In genomic region chrX:48453736-48454494, GRCm38 (mm10) we compare ENCODE assay signal across 8 mouse cellular contexts. TPM values are rescaled to one million over a fixed set of nuclear protein-coding genes. Genes with fewer than 3 reads are reported as not detected.
DNase-seq lines count a peak whose midpoint lies in the region; ATAC-seq and TF ChIP-seq lines count a peak whose summit lies in the region.

No protein-coding gene starts in this region.

- H3K27ac ChIP-seq in MEL (ENCODE audit: control insufficient read depth, low read depth, low read length), result peak overlapping the region; percentile 42; the same call in 1 of the 2 replicates
- H3K27ac ChIP-seq in bone marrow, adult 2 months (ENCODE audit: control insufficient read depth, insufficient read depth, low read depth, low read length, poor library complexity), result peak overlapping the region; percentile 97
- H3K27ac ChIP-seq in hindbrain, embryonic 12.5 days, result no peak overlapping the region
- no peak overlapping the region for H3K27ac ChIP-seq in limb, embryonic 12.5 days
- no peak overlapping the region for H3K27ac ChIP-seq in midbrain, embryonic 13.5 days

- TF ChIP-seq CTCF in MEL (IDR thresholded peaks at IDR 0.05 in 2 of 3, conservative IDR thresholded peaks at IDR 0.05 in 1 of 3; ENCODE audit: control insufficient read depth in 1 of 3, insufficient read depth in 1 of 3, low read depth in 2 of 3, low read length in 3 of 3, poor library complexity in 1 of 3, severe bottlenecking in 1 of 3), result peak in 1 of 3 experiments; percentile 4; a peak in 2 of 6 replicates
- TF ChIP-seq CTCF in bone marrow, adult 2 months (IDR thresholded peaks at IDR 0.05; ENCODE audit: control insufficient read depth, insufficient read depth, low read length), result no peak

- no peak; a peak in 1 of 4 replicates for TF ChIP-seq EP300 in MEL (IDR thresholded peaks at IDR 0.05; ENCODE audit: low read depth in 1 of 2, low read length in 2 of 2)

- peaks cover 0 to 8% of the 10 kb centered on the region in 2 experiments; a peak in 2 of 4 replicates for H3K36me3 ChIP-seq in MEL (ENCODE audit: control insufficient read depth in 1 of 2, insufficient read depth in 2 of 2, low read length in 2 of 2)
- no peaks in the 10 kb centered on the region for H3K36me3 ChIP-seq in hindbrain, embryonic 12.5 days
- H3K36me3 ChIP-seq in limb, embryonic 12.5 days, result no peaks in the 10 kb centered on the region
- no peaks in the 10 kb centered on the region for H3K36me3 ChIP-seq in midbrain, embryonic 13.5 days

- no peaks in the 10 kb centered on the region for H3K9me3 ChIP-seq in MEL (replicated peaks; ENCODE audit: insufficient read depth, low read length)
- 0 out of 2 replicates have a peak, but pooled peaks cover 3% of the 10 kb centered on the region for H3K9me3 ChIP-seq in hindbrain, embryonic 12.5 days (replicated peaks)
- no peaks in the 10 kb centered on the region for H3K9me3 ChIP-seq in limb, embryonic 12.5 days
- no peaks in the 10 kb centered on the region; the same call in 1 of the 2 replicates for H3K9me3 ChIP-seq in midbrain, embryonic 13.5 days

- no peaks in the 10 kb centered on the region for H3K27me3 ChIP-seq in MEL (ENCODE audit: control insufficient read depth in 1 of 2, insufficient read depth in 2 of 2, low read length in 2 of 2)
- H3K27me3 ChIP-seq in hindbrain, embryonic 12.5 days, result peaks cover 48% of the 10 kb centered on the region
- H3K27me3 ChIP-seq in limb, embryonic 12.5 days, result peaks cover 48% of the 10 kb centered on the region
- peaks cover 53% of the 10 kb centered on the region for H3K27me3 ChIP-seq in midbrain, embryonic 13.5 days

- peak; percentile 35; the same call in 1 of the 2 replicates for ATAC-seq in hindbrain, embryonic 12.5 days (ENCODE audit: low FRiP score)
- peak; percentile 81 for ATAC-seq in limb, embryonic 12.5 days (ENCODE audit: insufficient number of reproducible peaks, insufficient read depth, low FRiP score, low TSS enrichment, low read depth)
- peak; percentile 67 for ATAC-seq in midbrain, embryonic 13.5 days

- no peak for TF ChIP-seq RAD21 in MEL (IDR thresholded peaks at IDR 0.05; ENCODE audit: low read depth, low read length)

- peak; percentile 37 to 45; a peak in 2 of 4 replicates for TF ChIP-seq POLR2A in MEL (IDR thresholded peaks at IDR 0.05; ENCODE audit: control insufficient read depth in 1 of 2, insufficient read depth in 1 of 2, low read depth in 1 of 2, low read length in 2 of 2, poor library complexity in 1 of 2)
- peak; percentile 83 for TF ChIP-seq POLR2A in bone marrow, adult 2 months (IDR thresholded peaks at IDR 0.05; ENCODE audit: borderline replicate concordance, control insufficient read depth, low read depth, low read length)

- H3K79me2 ChIP-seq in MEL (ENCODE audit: control insufficient read depth, insufficient read depth, low read length, poor library complexity), result peaks cover 26% of the 10 kb centered on the region

- peak overlapping the region; percentile 89 to 91 for H3K4me3 ChIP-seq in MEL (ENCODE audit: control insufficient read depth in 1 of 2, insufficient read depth in 1 of 2, low read depth in 2 of 2, low read length in 2 of 2)
- H3K4me3 ChIP-seq in bone marrow, adult 2 months (replicated peaks; ENCODE audit: control insufficient read depth, low read depth, low read length), result peak overlapping the region; percentile 92
- peak overlapping the region; percentile 39 for H3K4me3 ChIP-seq in hindbrain, embryonic 12.5 days
- peak overlapping the region; percentile 46 for H3K4me3 ChIP-seq in limb, embryonic 12.5 days (replicated peaks)
- peak overlapping the region; percentile 38 for H3K4me3 ChIP-seq in midbrain, embryonic 13.5 days (replicated peaks)

- H3K9ac ChIP-seq in MEL (ENCODE audit: control insufficient read depth, low read depth, low read length, poor library complexity, severe bottlenecking), result peak overlapping the region; percentile 94
- peak overlapping the region; percentile 13; the same call in 1 of the 2 replicates for H3K9ac ChIP-seq in hindbrain, embryonic 12.5 days
- peak overlapping the region; percentile 54 for H3K9ac ChIP-seq in limb, embryonic 12.5 days (replicated peaks)
- no peak overlapping the region for H3K9ac ChIP-seq in midbrain, embryonic 13.5 days (replicated peaks)

- peak; percentile 85 for DNase-seq in MEL (ENCODE audit: low read depth, low spot score)
- DNase-seq in forelimb bud, embryonic 11.5 days (ENCODE audit: low read depth, low spot score), result peak; percentile 17
- DNase-seq in spleen, postnatal 4 days (ENCODE audit: low spot score in 2 of 2), result peak; percentile 74 to 87
- DNase-seq in cerebellum, adult 9-10 months, result no peak

- peak overlapping the region; percentile 49 for H3K4me2 ChIP-seq in hindbrain, embryonic 12.5 days (replicated peaks)
- peak overlapping the region; percentile 52 for H3K4me2 ChIP-seq in limb, embryonic 12.5 days
- peak overlapping the region; percentile 50 for H3K4me2 ChIP-seq in midbrain, embryonic 13.5 days (replicated peaks)

- peaks cover 0 to 14% of the 10 kb centered on the region in 2 experiments; a peak in 2 of 4 replicates for H3K4me1 ChIP-seq in MEL (ENCODE audit: control insufficient read depth in 1 of 2, insufficient read depth in 2 of 2, low read length in 2 of 2)
- no peaks in the 10 kb centered on the region for H3K4me1 ChIP-seq in bone marrow, adult 2 months (ENCODE audit: control insufficient read depth, insufficient read depth, low read length)
- H3K4me1 ChIP-seq in hindbrain, embryonic 12.5 days, result no peaks in the 10 kb centered on the region
- no peaks in the 10 kb centered on the region for H3K4me1 ChIP-seq in limb, embryonic 12.5 days (replicated peaks)
- H3K4me1 ChIP-seq in midbrain, embryonic 13.5 days (replicated peaks), result peaks cover 8% of the 10 kb centered on the region; the same call in 1 of the 2 replicates

- WGBS in bone marrow, adult 2 months, result 21% methylated on average over 37 of the region's 91 CpGs
- 21% methylated on average over 37 of the region's 91 CpGs for WGBS in hindbrain, embryonic 12.5 days
- WGBS in limb, embryonic 12.5 days, result 23% methylated on average over 44 of the region's 91 CpGs
- WGBS in midbrain, embryonic 13.5 days, result 26% methylated on average over 39 of the region's 91 CpGs

TF ChIP-seq in MEL, 35 proteins besides CTCF, POLR2A, EP300 and RAD21:
- TF ChIP-seq MAZ (IDR thresholded peaks at IDR 0.05; ENCODE audit: low read depth, low read length), result 0 out of 2 replicates have a peak, but pooled peaks have one; percentile 73
- TF ChIP-seq UBTF (IDR thresholded peaks at IDR 0.05; ENCODE audit: borderline replicate concordance, insufficient read depth, low read depth, low read length), result no peak
- TF ChIP-seq RCOR1 (IDR thresholded peaks at IDR 0.05; ENCODE audit: low read depth, low read length), result no peak
- peak; percentile 58 for TF ChIP-seq NELFE (IDR thresholded peaks at IDR 0.05; ENCODE audit: low read depth, low read length)
- TF ChIP-seq CHD1 (IDR thresholded peaks at IDR 0.05; ENCODE audit: low read depth, low read length), result no peak
- TF ChIP-seq SIN3A (IDR thresholded peaks at IDR 0.05; ENCODE audit: low read length), result peak; percentile 50
- 0 out of 2 replicates have a peak, but pooled peaks have one; percentile 38 for TF ChIP-seq ZMIZ1 (IDR thresholded peaks at IDR 0.05; ENCODE audit: low read depth, low read length)
- no peak for TF ChIP-seq MYB (IDR thresholded peaks at IDR 0.05; ENCODE audit: low read depth, low read length)
- peak; percentile 30; the same call in 1 of the 2 replicates for TF ChIP-seq POLR2AphosphoS2 (IDR thresholded peaks at IDR 0.05; ENCODE audit: low read length)
- TF ChIP-seq POLR2AphosphoS5 (IDR thresholded peaks at IDR 0.05; ENCODE audit: borderline replicate concordance, low read depth, low read length), result no peak
- TF ChIP-seq GABPA (IDR thresholded peaks at IDR 0.05; ENCODE audit: low read depth, low read length), result no peak
- peak; percentile 20; the same call in 1 of the 2 replicates for TF ChIP-seq MAX (IDR thresholded peaks at IDR 0.05; ENCODE audit: low read length)

RNA-seq across cellular contexts. Expression of gene Elf4, which starts 9.0 kb away (rescaled TPM):
- total RNA-seq in MEL (2012; rRNA removed), result 3.4 and 4.0 TPM in 2 replicates
- 10 to 100 TPM in 1 of 2 experiments, not detected in 1; 15.3 TPM for polyA plus RNA-seq in MEL (2012; ENCODE audit: insufficient read depth in 1 of 2, insufficient read length in 2 of 2, low read depth in 1 of 2, low replicate concordance in 2 of 2, missing spikeins in 1 of 2)
- 12.4 and 20.4 TPM in 2 replicates for polyA plus RNA-seq in bone marrow, adult 2 months (2011; ENCODE audit: insufficient read depth, insufficient read length, low replicate concordance, missing spikeins)
- 2.1 and 2.9 TPM in 2 replicates for polyA plus RNA-seq in hindbrain, embryonic 12.5 days (2016; fragmentation: Nextera tagmentation; extraction: Ambion mirVana)
- 2.6 and 2.7 TPM in 2 replicates for polyA plus RNA-seq in limb, embryonic 12.5 days (2016; fragmentation: Nextera tagmentation; extraction: Ambion mirVana)
- polyA plus RNA-seq in midbrain, embryonic 13.5 days (2015; fragmentation: Nextera tagmentation; extraction: Ambion mirVana), result 0.46 and 0.77 TPM in 2 replicates

RNA-seq across cellular contexts. Expression of gene Aifm1, which starts 59.4 kb away (rescaled TPM):
- 69.1 and 76.1 TPM in 2 replicates for total RNA-seq in MEL (2012; rRNA removed)
- polyA plus RNA-seq in MEL (2012; ENCODE audit: insufficient read depth in 1 of 2, insufficient read length in 2 of 2, low read depth in 1 of 2, low replicate concordance in 2 of 2, missing spikeins in 1 of 2), result 10 to 100 TPM in 1 of 2 experiments, not detected in 1; 99.1 TPM
- 5.7 and 16.2 TPM in 2 replicates for polyA plus RNA-seq in bone marrow, adult 2 months (2011; ENCODE audit: insufficient read depth, insufficient read length, low replicate concordance, missing spikeins)
- polyA plus RNA-seq in hindbrain, embryonic 12.5 days (2016; fragmentation: Nextera tagmentation; extraction: Ambion mirVana), result 58.1 and 60.1 TPM in 2 replicates
- polyA plus RNA-seq in limb, embryonic 12.5 days (2016; fragmentation: Nextera tagmentation; extraction: Ambion mirVana), result 80.1 and 80.3 TPM in 2 replicates
- 45.3 and 46.3 TPM in 2 replicates for polyA plus RNA-seq in midbrain, embryonic 13.5 days (2015; fragmentation: Nextera tagmentation; extraction: Ambion mirVana)

Comparison
In these comparisons a context has a peak if more than half of its experiments do, and no peak if none do; other contexts are left out.
1. H3K27ac ChIP-seq: peak in MEL (single experiment) and bone marrow, adult 2 months (single experiment); none in hindbrain, embryonic 12.5 days (single experiment), limb, embryonic 12.5 days (single experiment) and midbrain, embryonic 13.5 days (single experiment).
2. H3K4me3 ChIP-seq: peak in every context shown above with its lines; median percentile 92 in bone marrow, adult 2 months; 90 in MEL; 46 in limb, embryonic 12.5 days; 39 in hindbrain, embryonic 12.5 days; 38 in midbrain, embryonic 13.5 days.
3. Peak in every context shown above with its lines, with median percentiles within 50 percentile points of each other: ATAC-seq and H3K4me2 ChIP-seq.